Mouse (Mus musculus) forebrain, embryonic 13.5 days (tissue): ENCODE results near the gene Tceanc2. TPM values are rescaled to one million over a fixed set of nuclear protein-coding genes. Genes with fewer than 3 reads are reported as not detected.
"Not testable (repeated sequence)": the region's sequence is repeated elsewhere in the genome, so short reads cannot be mapped to it uniquely, and the experiment has no call there.

Experiments used
- ATAC-seq: fragments of 200-750 bp; cut with Nextera tagmentation; 2 replicates; pipeline ENCODE4 v1.8.0; 2017
- H3K27ac ChIP-seq: fragments of 300-500 bp; sonication (generic); 2 replicates; pipeline ENCODE4 v1.5.1; 2015; ENCODE audit warnings: inconsistent platforms, mild to moderate bottlenecking, moderate library complexity
- H3K27me3 ChIP-seq: fragments of 300-500 bp; sonication (generic); 2 replicates; pipeline ENCODE4 v1.6.1; 2015; ENCODE audit warnings: mild to moderate bottlenecking, inconsistent platforms
- H3K36me3 ChIP-seq: fragments of 300-500 bp; sonication (generic); 2 replicates; pipeline ENCODE4 v1.6.1; 2015; ENCODE audit warnings: mild to moderate bottlenecking, inconsistent platforms; ENCODE audit not compliant: poor library complexity, severe bottlenecking
- H3K4me1 ChIP-seq: fragments of 300-500 bp; sonication (generic); 2 replicates; pipeline ENCODE4 v1.6.1; 2015; ENCODE audit warnings: inconsistent platforms
- H3K4me2 ChIP-seq: fragments of 300-500 bp; sonication (generic); 2 replicates; pipeline ENCODE4 v1.6.1; 2015; ENCODE audit warnings: inconsistent platforms, mild to moderate bottlenecking, moderate library complexity
- H3K4me3 ChIP-seq: fragments of 300-500 bp; sonication (generic); 2 replicates; pipeline ENCODE4 v1.5.1; 2015; ENCODE audit warnings: mild to moderate bottlenecking, inconsistent platforms
- H3K9ac ChIP-seq: fragments of 300-500 bp; sonication (generic); 2 replicates; pipeline ENCODE4 v1.6.1; 2015; ENCODE audit warnings: mild to moderate bottlenecking, inconsistent platforms
- H3K9me3 ChIP-seq: fragments of 300-500 bp; sonication (generic); replicated peaks from 2 replicates; pipeline ENCODE4 v1.6.1; 2016; ENCODE audit warnings: inconsistent platforms
- WGBS: fragments of 180-500 bp; shearing (Covaris S2); methylation state at CpG from one replicate; pipeline ENCODE4 v1.1.7; 2015; 5-methylcytosine and 5-hydroxymethylcytosine counted together
- polyA plus RNA-seq: library from polyadenylated mRNA; unstranded; fragments of >200 nt; fragmentation: Nextera tagmentation; extraction: Ambion mirVana; gene quantifications from 2 replicates; pipeline ENCODE4 v1.2.1, GENCODE M21; 2015

The Tceanc2 gene
- polyA plus RNA-seq, 1 experiment from 2014 or later, result 38.9 TPM

DNA sequence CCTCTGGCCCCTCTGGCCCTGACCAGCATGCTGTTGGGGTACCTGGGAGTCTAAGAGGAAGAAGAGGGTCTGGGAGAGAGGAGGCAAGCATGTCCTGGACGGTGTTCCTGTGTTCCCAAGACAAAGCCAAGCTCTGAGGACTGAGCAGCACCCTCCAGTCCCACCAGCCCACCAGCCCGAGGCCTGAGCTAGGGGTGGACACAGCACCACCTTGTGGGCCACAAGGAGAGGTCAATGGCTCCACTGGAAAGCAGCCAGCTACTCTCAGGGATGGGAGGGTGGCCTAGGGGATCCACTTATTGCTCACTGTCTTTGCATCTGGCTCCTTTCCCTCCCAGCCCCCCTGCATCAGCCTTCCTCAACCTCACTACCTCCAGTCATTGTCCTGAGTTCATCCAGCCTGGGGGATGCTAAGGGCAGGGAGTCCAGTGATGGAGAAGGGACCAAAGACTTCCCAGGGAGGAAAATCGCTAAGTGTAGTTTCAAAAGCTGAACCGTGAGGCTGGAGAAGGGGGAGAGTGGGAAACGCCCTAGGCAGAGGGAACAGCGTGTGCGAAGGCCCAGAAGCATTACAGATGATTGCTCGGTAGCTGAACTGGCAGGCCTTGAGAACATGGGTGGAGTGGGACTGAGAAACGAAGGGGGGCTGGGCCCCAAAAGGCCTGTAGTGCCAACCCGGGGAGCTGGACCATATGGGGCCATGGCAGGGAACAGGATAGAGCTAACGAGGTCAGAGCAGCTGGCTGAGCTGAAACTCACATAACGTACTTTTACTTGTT, 57.6 kb downstream of the Tceanc2 start:
- no peak for ATAC-seq
- 40% methylated on average over 12 of the region's 12 CpGs for whole genome bisulfite sequencing
- H3K9ac ChIP-seq, result no peak overlapping the region
- H3K36me3 ChIP-seq, result no peaks in the 10 kb centered on the region
- H3K4me1 ChIP-seq, result peaks cover 8% of the 10 kb centered on the region; the same call in 1 of the 2 replicates
- no peak overlapping the region for H3K4me2 ChIP-seq
- H3K9me3 ChIP-seq, result no peaks in the 10 kb centered on the region
- no peak overlapping the region for H3K27ac ChIP-seq
- no peak overlapping the region for H3K4me3 ChIP-seq
- no peaks in the 10 kb centered on the region for H3K27me3 ChIP-seq

DNA sequence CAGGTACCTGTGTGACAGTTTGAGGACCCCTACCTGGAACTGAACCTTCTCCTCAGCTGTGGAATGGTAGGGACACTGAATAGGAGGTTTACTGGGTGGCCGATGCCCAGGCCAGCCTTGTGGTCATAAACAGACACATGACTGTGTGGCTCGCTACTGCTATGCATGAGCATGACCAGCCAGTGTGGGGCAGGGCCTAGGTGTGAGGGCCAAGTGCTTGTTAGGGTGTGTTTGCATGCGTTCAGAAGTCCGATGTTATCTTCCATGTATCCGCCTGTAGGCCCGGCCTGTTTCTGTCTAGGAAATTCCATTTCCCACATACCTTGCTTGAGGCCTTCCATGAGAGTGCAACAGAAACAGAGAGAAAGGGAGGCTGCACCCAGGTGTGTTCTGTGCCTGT, 58.2 kb downstream of the Tceanc2 start:
- no peak overlapping the region for H3K9ac ChIP-seq
- no peak overlapping the region for H3K4me2 ChIP-seq
- no peak overlapping the region for H3K4me3 ChIP-seq
- no peak overlapping the region for H3K27ac ChIP-seq
- no peak for ATAC-seq
- H3K27me3 ChIP-seq, result no peaks in the 10 kb centered on the region
- no peaks in the 10 kb centered on the region for H3K36me3 ChIP-seq
- H3K9me3 ChIP-seq, result no peaks in the 10 kb centered on the region
- H3K4me1 ChIP-seq, result peaks cover 4% of the 10 kb centered on the region; the same call in 1 of the 2 replicates
- 95% methylated on average over 6 of the region's 6 CpGs for WGBS

DNA sequence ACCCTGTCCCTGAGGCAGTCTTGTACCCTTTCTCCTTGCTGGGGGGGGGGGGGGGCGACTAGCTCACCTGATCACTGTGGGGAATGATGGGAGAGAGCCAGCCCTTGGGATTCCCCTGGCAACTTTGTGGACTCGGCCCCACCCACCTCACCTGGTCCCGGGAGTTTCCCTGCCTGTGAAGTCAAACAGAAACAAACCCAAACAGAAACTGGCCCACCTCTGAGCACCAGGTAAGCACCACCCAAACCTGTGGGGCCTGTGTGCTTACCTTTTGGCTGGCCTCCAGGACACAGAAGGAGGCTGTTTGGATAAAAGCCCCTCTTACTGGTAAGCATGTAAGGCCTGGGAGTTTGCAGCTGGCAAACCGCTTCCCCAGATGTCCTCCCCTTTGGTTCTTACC, 59.9 kb downstream of the Tceanc2 start:
- Histone ChIP-seq H3K9ac (no peak overlapping the region), H3K27ac (no peak overlapping the region), H3K9me3 (no peaks in the 10 kb centered on the region), H3K27me3 (no peaks in the 10 kb centered on the region), H3K36me3 (no peaks in the 10 kb centered on the region), H3K4me2 (no peak overlapping the region), H3K4me1 (peaks cover 4% of the 10 kb centered on the region; the same call in 1 of the 2 replicates), H3K4me3 (no peak overlapping the region)
- WGBS, result 70% methylated on average over 4 of the region's 4 CpGs
- no peak for ATAC-seq

DNA sequence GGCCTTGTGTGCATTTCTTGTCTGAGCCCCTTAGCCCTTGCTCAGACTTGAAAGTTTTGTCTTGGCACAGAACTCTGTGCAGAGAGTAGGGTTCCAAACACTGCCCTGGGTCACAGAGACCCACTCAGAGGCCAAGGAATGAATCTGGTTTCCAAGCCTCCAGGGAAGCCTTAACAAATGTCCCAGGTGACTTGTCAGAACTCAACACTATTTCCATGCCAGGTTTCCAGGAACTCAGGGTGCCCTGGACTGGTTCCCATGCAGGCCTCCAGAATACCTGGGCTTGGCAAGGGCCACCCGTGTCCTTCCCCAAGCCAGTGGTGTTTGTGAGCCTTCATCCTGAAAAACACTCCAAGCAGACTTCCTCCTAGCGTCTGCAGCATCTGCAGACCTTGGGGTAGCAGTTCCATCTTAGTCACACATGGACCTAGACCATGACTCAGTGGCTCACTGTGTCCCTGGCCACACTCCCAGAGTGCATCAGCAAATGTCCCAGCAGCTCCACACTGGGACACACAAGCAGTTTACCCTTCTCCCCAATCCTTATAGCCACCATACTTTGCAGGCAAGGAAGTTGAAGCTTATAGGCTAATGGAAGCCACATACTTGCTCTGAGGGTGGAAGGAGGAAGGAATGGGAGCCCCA, 61.1 kb downstream of the Tceanc2 start:
- ATAC-seq, result no peak
- Histone ChIP-seq H3K27me3 (no peaks in the 10 kb centered on the region), H3K9me3 (no peaks in the 10 kb centered on the region), H3K4me2 (no peak overlapping the region), H3K4me1 (peaks cover 4% of the 10 kb centered on the region; the same call in 1 of the 2 replicates), H3K4me3 (no peak overlapping the region), H3K36me3 (no peaks in the 10 kb centered on the region), H3K9ac (no peak overlapping the region), H3K27ac (no peak overlapping the region)
- WGBS, result 91% methylated on average over 2 of the region's 2 CpGs

DNA sequence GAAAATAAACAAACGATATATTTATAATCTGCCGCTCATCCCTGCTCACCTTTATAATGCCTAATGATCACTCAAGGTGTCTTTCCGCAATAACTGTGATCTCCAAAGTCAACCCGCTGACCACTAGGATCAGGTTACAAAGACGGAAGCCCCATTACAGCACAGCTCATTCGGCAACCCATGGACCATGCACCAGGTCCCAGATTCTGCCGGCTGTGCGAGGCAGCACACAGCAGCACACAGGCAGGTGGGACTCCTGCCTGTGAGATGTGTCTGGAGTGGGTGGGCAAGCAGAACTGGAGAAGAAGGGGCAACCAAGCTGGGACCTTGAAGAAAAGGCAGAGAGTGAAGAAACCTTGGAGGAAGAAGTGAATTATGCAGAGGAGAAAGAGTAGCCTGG, 64.6 kb downstream of the Tceanc2 start:
- H3K9me3 ChIP-seq, result no peaks in the 10 kb centered on the region
- H3K4me1 ChIP-seq, result no peaks in the 10 kb centered on the region
- no peak overlapping the region for H3K4me2 ChIP-seq
- H3K4me3 ChIP-seq, result no peak overlapping the region
- 69% methylated on average over 8 of the region's 8 CpGs for WGBS
- H3K27me3 ChIP-seq, result no peaks in the 10 kb centered on the region
- no peaks in the 10 kb centered on the region for H3K36me3 ChIP-seq
- no peak for ATAC-seq
- no peak overlapping the region for H3K27ac ChIP-seq
- H3K9ac ChIP-seq, result no peak overlapping the region

DNA sequence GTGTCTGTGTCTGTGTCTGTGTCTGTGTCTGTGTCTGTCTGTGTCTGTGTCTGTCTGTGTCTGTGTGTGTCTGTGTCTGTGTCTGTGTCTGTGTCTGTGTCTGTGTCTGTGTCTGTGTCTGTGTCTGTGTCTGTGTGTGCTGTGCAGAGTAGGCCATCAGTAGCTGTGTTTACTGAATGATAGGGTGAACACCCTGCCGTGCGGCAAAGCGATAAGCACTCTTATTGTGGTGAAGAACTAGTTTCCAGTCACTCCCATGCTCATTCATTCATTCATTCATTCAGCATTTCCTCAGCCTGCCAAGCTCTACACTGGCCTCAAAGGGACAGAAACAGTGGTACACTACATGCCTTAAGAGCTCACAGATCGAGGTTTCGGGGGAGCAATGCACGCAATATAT, 69.7 kb downstream of the Tceanc2 start:
- H3K36me3 ChIP-seq, H3K4me3 ChIP-seq, H3K9me3 ChIP-seq, H3K9ac ChIP-seq, H3K4me2 ChIP-seq, ATAC-seq, H3K4me1 ChIP-seq, H3K27me3 ChIP-seq, H3K27ac ChIP-seq: not testable (repeated sequence)
- 96% methylated on average over 6 of the region's 6 CpGs for WGBS

DNA sequence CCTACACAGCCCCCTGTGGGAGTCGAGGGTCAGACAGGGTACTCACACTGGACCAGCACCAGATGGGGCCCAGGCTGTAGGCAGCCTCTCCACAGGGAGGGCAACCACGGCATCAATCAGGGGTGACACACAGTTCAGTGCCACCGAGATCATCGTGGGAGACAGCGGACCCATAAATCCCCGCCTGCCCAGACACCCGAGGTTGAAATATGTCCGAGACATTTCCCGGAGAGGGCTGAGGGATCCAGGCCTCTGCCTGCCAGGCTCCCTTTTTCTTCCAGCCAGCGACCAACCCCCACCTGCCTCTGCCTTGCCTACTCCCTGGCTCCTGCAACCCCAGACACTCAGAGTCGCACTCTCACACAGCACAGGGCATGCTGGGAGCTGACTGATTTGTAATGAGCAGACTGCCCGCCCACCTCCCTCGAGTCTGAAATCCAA, 70.6 kb downstream of the Tceanc2 start:
- ATAC-seq, result 0 out of 2 replicates have a peak, but pooled peaks have one; percentile 33
- no peaks in the 10 kb centered on the region for H3K9me3 ChIP-seq
- 57% methylated on average over 13 of the region's 13 CpGs for WGBS
- H3K36me3 ChIP-seq, result no peaks in the 10 kb centered on the region
- no peak overlapping the region for H3K4me3 ChIP-seq
- peak overlapping the region; percentile 5; the same call in 1 of the 2 replicates for H3K9ac ChIP-seq
- H3K27me3 ChIP-seq, result no peaks in the 10 kb centered on the region
- peaks cover 8% of the 10 kb centered on the region for H3K4me1 ChIP-seq
- no peak overlapping the region for H3K4me2 ChIP-seq
- peak overlapping the region; percentile 25; the same call in 1 of the 2 replicates for H3K27ac ChIP-seq

DNA sequence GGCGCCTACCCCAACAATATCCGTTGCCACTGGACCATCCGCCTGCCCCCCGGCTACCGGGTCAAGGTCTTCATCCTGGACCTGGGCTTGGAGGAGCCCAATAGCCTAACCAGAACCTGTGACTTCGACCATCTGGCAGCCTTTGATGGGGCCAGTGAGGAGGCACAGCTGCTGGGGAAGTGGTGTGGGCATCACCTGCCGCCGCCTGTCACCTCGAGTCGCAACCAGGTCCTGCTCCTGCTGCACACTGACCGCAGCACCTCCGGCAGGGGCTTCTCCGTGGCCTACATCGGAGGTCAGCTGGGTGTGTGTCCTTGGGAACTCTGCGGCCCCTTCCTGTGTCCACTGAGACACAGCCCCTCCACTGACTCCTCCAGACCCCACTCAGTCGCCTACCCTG, 72.1 kb downstream of the Tceanc2 start:
- WGBS, result 98% methylated on average over 16 of the region's 16 CpGs
- peaks cover 8% of the 10 kb centered on the region for H3K4me1 ChIP-seq
- H3K4me2 ChIP-seq, result no peak overlapping the region
- H3K9me3 ChIP-seq, result no peaks in the 10 kb centered on the region
- H3K27ac ChIP-seq, result no peak overlapping the region
- H3K36me3 ChIP-seq, result no peaks in the 10 kb centered on the region
- H3K4me3 ChIP-seq, result no peak overlapping the region
- H3K9ac ChIP-seq, result no peak overlapping the region
- no peak for ATAC-seq
- H3K27me3 ChIP-seq, result no peaks in the 10 kb centered on the region

DNA sequence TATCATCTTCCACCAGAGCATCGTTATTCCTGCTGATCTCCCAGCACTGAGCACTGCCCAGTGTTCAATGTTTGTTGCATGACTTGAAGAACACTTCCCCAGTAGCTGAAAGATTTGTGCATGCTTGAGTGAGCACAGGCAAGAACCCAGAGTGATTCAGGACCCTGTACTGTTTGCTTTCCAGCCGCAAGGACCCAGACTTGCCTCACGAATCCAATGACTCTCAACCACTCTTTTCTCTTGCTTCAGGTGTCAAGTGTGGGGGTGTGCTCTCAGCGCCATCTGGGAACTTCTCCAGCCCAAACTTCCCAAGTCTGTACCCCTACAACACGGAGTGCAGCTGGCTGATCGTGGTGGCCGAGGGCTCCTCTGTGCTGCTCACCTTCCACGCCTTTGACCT, 76.7 kb downstream of the Tceanc2 start:
- ATAC-seq, result no peak
- no peak overlapping the region for H3K9ac ChIP-seq
- H3K4me1 ChIP-seq, result peaks cover 5% of the 10 kb centered on the region; the same call in 1 of the 2 replicates
- no peak overlapping the region for H3K4me2 ChIP-seq
- H3K9me3 ChIP-seq, result no peaks in the 10 kb centered on the region
- H3K4me3 ChIP-seq, result no peak overlapping the region
- no peak overlapping the region for H3K27ac ChIP-seq
- WGBS, result 87% methylated on average over 8 of the region's 8 CpGs
- no peaks in the 10 kb centered on the region for H3K27me3 ChIP-seq
- H3K36me3 ChIP-seq, result no peaks in the 10 kb centered on the region

DNA sequence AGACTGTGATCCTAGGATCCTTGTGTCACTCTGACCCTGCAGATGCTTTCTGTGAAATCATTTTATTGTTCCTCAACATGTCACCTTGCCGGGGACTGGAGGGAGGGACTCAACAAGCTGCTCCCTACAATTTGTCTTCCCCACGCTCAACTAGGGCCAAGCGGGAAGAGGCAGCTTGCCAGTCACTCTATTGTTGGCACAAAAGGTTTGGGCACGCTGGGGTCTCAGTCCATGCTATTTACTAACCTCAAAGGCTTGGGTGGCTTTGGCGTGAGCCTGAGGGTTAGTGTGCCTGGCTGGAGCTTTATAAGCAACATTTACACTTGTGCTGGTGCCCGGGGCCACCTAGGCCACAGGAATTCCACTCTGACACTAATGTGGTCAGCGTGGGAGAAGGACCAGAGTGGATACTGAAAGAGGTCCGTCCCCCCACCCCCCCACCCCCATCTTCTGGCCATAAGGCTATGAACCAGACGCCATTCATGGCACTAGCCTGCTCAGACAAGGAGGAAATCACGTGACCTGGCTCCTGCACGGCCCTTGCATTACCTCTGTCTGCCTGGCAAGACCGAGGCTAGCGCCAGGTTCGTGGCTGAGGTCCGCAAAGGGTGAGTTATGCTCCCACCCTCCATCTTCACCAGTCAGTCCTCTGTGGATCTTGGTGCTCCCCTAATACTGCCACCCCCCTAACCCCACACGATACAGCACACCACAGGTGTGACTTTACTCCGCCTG, 80.0 kb downstream of the Tceanc2 start:
- no peak for ATAC-seq
- no peaks in the 10 kb centered on the region for H3K27me3 ChIP-seq
- peaks cover 18% of the 10 kb centered on the region for H3K4me1 ChIP-seq
- no peaks in the 10 kb centered on the region for H3K9me3 ChIP-seq
- H3K36me3 ChIP-seq, result no peaks in the 10 kb centered on the region
- H3K9ac ChIP-seq, result no peak overlapping the region
- H3K27ac ChIP-seq, result no peak overlapping the region
- H3K4me2 ChIP-seq, result no peak overlapping the region
- WGBS, result 75% methylated on average over 17 of the region's 17 CpGs
- no peak overlapping the region for H3K4me3 ChIP-seq

DNA sequence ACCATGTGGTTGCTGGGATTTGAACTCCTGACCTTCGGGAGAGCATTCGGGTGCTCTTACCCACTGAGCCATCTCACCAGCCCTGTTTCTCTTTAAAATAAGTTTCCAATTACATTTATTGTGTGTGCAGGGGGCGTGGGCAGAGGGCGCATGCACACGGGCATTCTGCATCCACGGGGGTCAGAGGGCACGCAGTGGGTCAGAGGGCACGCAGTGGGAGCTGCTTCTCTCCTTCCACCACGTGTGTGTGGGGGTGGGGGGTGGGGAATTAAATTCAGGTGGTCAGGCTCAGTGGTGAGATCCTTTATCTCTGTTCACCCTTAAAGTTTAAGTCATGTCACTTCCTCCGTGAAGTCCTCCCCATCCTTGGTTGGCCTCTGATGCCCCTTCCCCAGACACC, 80.5 kb downstream of the Tceanc2 start:
- H3K4me2 ChIP-seq, result no peak overlapping the region
- H3K9ac ChIP-seq, result no peak overlapping the region
- no peak overlapping the region for H3K4me3 ChIP-seq
- H3K9me3 ChIP-seq, result no peaks in the 10 kb centered on the region
- H3K27ac ChIP-seq, result no peak overlapping the region
- no peaks in the 10 kb centered on the region for H3K27me3 ChIP-seq
- no peaks in the 10 kb centered on the region for H3K36me3 ChIP-seq
- WGBS, result 79% methylated on average over 10 of the region's 10 CpGs
- no peak for ATAC-seq
- peaks cover 18% of the 10 kb centered on the region for H3K4me1 ChIP-seq

DNA sequence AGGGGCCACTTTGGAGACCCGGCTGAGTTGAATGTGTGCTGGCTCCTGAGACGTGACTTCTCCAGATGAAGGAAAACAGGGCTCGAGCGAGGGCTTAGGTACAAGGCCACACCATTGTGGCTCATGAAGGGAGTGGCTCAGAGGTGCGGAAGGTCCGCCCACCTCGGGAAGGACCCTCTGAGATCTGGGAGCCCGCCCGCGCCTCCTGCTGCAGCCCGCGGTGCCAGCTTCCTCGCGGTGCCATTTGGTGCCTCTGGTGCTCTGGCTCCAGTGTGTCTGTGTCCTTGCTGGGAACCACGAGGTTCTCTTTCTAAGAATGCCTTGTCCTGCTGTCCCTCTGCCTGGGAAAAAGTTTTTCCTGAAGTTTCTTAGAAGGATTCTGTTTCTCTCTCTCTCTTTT, 81.0 kb downstream of the Tceanc2 start:
- Histone ChIP-seq H3K27me3 (no peaks in the 10 kb centered on the region), H3K9me3 (no peaks in the 10 kb centered on the region), H3K36me3 (no peaks in the 10 kb centered on the region), H3K4me3 (no peak overlapping the region), H3K9ac (no peak overlapping the region), H3K4me2 (no peak overlapping the region), H3K4me1 (peaks cover 18% of the 10 kb centered on the region), H3K27ac (no peak overlapping the region)
- ATAC-seq, result no peak
- 68% methylated on average over 15 of the region's 15 CpGs for WGBS
